Mouse (Mus musculus): ENCODE data around the gene Pou2af1.
A peak's percentile ranks its signal among the peaks of the same experiment; 100 is the strongest.

Gene Pou2af1

DNA sequence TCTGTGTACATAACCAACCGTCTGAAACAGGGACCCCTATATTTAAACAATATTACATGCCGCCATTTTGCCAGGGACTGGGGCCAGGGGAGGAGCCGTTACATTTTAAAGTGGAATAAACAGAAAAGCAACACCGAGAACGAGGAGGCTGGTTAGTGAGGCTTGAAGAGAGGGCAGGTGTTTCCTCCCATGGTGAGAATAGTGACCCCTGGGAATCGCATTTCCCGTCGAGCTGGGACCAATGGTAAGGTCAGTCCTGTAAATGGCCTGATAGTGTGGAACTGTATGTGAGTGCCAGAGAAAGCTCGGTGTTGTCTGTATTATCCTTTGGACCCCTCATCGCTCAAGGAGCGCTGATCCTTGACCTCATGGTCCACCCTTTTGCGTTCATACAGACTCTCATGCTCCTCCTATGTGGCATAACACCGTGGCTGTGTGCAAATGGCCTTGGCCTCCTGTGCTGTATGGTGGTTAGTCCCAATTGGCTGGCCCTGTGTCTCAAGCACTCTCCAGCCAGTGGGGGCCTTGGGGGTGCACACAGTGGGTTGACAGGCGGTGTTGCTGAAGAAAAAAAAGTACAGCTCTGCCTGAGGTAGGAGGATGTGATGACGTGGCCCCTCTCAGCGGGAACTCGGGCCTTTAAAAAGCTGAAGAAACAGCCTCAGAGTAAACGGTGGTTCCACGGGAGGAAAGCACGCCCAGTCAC, at the start of gene Pou2af1:
Gene Pou2af1 (plus strand): TSS at position 686 of the 706 bp plus-strand sequence.
- no peak for DNase-seq (ENCODE audit: low spot score in 2 of 2)

DNA sequence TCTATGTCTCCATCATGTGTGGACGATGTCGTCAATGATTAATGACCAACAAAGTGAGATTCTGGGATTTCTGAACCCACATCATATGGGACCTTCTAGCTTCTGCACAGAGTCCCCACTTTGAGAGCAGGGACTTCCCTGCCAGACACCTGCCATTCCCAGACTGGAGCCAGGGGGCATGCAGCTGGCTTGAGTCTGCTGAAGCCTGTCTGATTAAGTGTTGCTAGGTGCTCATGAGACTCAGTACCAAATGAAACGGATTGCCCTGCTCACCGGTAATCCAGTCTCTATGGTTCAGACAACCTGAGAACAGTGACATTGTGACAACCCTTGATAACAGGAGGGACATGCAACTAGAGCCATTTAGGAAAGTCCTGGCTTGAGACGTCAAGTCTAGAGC, 49.5 kb upstream of the Pou2af1 start:
- DNase-seq (ENCODE audit: low spot score in 2 of 2), result no peak

DNA sequence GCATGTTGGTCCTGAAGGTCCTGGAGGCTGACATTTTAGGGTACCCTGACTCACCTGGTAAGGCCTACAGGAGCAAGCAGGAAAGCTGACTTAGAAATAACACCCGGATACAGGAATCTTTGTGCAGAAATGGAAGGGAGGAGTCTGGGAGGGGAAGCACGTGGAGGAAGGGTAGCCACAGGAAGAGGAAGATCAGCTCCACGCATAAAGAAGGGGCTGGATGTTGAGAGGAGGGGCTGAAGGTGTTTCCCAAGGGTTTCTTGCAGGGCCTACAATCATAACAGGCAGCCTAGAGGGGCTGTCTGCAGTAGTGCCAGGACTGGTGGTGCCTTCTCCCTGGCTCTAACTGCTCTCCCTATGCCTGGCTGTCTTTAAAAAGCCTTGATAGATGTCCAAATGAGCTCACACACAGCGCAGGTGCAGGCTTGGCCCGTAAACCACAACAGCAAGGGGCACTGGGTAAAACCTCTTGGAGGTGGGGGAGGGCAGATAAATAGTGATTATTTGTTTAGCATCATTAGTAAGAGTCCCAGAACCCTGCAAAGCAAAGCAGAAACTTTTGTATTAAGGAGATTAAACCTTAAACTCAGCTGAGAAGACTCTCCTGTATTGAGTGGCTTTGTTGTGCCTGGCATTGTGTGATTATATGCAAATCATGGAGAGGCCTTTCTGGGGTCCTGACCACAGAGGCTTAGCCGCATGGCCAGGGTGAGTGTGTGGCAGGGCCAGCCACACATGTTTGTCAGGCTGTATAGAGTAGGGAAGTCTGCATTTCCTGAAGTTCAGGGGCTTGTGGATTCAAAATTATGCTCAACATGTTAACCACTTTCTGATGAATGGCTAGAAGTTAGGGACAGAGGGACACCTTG, 48.0 kb upstream of the Pou2af1 start, which contains the start of gene Gm32742:
Gene Gm32742 (minus strand): TSS at position 206 of the 869 bp plus-strand sequence.
- no peak for DNase-seq (ENCODE audit: low spot score in 2 of 2)

DNA sequence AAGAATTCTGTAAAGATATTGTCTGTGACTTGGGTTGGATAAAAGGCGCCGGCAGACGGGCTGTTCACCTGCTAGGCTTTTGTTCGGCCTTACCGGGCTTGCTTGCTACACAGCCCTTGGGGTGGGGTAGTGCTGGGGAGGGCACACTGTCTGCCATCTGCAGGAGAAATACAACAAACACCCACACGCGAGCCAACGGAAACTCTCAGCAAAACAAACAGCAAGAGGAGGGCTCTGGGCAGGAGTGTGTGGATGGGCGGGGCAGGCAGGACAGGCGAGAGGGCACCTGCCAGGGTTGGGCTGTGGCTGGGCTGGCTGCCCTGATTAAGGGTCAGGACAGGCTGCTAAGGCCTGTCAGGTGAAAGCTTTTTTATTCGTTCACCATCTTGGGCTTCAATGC, 45.6 kb upstream of the Pou2af1 start:
- DNase-seq (ENCODE audit: low spot score in 2 of 2), result no peak

DNA sequence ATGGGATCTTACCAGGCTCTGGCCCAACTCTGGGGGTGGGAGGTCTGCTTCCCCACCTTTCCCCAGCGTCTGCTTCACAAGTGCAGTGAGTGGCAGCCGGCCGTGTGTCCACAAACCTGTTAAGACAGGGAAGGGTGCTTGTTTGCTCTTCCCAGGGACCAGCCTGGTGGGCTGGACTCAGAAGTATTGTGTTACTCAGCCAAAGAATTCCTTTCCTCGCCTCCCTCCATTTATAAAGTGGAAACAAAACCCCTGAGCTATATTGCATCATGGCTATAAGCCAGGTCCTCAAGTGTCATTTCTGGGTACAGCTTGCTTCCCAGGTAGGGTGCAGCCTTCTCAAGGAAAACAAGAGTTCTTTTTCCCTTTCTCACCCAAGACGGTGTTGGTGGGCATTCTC, 44.8 kb upstream of the Pou2af1 start:
- no peak for DNase-seq (ENCODE audit: low spot score in 2 of 2)

DNA sequence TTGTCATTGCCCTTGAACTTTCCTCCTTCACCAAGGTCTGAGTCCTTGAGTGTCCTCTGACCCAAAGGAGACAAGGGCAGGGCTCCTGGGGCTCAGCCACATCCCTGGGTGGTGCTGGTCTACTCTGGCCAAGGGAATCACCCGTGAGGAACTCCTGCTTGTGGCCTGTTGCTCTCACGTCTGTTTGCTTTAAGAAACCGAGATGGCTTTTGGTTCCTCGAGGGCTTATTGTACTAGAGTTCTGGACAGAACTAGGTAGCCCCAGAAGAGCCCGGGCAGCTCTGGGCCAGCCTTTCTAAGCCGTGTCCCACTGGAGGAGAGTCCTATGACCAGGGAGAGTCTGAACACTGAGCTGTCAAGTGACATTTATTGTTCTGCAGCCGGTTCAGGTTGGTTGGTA, 44.4 kb upstream of the Pou2af1 start:
- DNase-seq (ENCODE audit: low spot score in 2 of 2), result no peak

DNA sequence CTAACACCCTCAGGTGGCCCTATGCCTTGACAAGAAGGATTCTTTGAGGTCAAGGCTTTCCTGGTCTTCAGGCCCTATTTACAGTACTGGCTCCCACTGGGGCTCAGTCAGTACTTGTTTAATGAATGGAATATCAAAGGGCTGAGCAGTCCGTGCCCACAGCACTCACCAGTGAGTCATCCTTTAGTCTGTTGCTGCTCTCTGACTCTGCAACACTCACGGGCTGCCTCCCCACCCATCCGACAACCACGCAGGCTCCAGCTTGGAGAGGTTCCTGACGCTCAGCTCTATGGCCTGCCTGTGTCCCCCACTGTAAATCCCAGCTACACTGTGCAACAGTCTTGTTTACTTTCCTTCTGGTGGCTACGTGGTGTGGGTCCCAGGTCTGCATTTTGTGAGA, 43.2 kb upstream of the Pou2af1 start:
- DNase-seq (ENCODE audit: low spot score in 2 of 2), result no peak

DNA sequence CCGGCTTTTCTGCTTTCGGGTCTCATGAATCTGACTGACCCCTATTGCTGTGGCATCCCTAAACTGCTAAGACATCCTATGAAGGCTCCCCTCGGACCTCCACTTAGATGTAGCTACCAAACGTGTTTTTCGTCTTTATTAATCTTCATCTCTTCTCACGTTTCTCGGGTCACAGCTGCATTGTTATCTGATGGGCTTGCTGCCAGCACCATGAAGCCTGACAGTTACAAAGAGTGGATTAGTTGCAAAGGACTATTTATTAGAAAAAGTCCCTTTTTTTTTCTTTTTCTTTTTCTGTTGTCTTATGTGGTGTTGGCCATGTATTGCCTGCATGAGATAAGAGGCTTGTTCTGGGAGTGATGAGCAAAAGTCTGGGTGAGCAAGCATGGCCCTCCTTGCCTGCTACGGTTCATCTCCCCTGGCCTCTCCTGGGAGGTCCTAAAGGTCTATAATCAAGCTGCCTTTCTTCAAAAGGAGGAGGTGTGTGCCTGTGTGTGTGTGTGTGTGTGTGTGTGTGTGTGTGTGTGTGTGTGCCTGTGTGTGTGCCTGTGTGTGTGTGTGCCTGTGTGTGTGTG, 38.5 kb upstream of the Pou2af1 start:
- DNase-seq (ENCODE audit: low spot score in 2 of 2), result no peak

DNA sequence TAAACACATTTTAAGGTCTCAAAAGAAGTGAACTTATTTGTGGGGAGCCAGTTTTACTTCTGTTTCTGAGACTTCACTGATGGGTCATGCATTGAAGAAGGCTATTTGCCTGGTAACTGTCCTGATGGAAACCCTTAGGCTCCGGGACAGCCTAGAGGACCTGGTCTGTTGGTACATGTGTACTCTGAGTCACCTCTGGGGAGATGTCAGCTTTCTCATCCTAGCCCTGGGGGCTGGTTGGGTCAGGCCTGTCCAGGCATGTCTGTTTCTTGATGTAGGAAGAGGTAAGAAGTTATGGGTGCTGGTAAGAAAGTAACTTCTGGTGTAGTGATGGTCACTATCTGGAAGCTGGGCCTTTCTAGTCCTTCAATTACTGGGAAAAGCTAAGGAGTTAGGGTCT, 37.8 kb upstream of the Pou2af1 start:
- no peak for DNase-seq (ENCODE audit: low spot score in 2 of 2)

DNA sequence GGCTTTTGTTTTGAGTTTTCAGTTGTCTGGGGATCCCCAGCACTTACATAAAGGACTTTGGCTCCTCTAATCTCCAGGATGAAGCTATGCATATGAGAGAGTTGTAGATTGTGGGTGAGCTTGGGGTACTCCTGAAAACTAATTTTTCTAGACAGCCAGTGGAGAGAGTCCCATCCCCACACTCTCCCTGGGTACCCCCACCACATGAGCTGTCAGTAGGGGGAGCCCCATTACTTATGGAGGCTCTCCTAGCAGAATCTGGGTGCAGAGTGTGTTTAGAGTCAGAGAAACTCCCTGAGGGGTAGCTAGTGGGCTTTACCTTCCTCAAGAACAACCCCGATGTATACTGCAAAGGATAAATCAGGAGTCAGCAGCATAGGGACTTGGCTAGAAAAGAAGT, 35.2 kb upstream of the Pou2af1 start:
- DNase-seq (ENCODE audit: low spot score in 2 of 2), result no peak

DNA sequence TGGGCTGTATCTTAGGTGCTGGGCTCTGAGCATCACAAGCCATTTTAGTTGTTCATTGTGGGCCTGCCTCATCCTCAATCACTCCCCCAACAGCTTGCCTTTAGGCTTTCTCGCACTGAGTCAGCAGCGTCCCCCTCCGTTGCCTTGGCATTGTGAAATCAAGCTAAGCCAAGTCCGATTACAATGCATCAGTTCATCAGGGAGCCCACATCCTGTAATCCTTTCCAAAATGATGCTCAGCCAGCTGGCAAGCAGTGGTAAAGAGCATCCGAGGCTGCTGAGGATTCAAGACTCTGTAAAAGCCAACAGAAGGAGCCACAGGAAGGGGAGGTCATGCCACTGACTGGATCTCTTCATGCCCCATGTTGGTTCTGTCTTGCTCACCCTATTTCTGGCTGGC, 32.9 kb upstream of the Pou2af1 start:
- DNase-seq (ENCODE audit: low spot score in 2 of 2), result peak; percentile 83 to 88

DNA sequence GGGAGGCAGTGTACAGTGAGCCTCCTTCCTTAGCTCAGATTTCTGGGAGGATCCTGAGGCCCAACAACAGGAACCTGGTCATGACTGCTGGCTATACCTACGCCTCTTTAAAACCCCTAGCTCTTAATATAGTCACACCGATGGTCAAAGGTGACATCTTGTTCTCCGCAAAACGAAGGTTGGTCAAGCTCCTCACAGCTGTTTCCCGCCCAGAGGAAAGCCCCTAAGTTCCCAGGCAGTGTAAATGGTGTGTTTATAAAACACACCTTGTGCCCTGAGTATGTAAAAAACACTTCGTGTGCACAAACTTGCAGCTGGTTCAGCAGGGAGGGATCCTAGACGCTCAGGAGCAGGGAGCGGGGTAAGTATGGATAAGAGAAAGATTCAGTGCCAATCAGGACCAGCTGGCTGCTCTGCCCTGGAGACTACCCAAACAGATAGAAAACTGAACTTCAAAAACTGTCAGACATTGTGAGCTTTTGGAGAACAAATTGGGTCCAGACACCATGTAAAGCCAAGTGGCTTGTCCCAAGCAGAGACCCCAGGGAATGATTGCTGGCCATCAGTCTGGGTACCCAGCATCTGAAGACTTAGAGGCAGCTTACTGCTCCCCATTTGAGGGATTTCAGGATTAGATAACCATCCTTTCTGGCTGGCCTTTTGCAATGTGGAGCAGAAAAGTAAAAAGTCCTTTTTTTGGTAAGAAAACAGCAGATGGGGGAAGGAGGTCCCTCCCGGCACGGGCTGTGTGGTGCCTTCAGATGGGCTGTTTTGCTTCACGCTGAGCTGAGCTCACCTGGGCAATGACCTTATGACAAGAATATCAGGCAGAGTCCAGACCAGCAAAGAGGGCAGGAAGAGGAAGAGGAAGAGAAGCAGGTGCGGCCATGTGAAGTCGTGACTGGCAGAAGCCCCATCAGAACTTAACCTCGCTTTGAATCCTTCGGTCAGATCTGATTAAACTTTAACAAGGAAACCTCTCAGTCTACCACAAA, 30.5 kb upstream of the Pou2af1 start:
- DNase-seq (ENCODE audit: low spot score in 2 of 2), result no peak

DNA sequence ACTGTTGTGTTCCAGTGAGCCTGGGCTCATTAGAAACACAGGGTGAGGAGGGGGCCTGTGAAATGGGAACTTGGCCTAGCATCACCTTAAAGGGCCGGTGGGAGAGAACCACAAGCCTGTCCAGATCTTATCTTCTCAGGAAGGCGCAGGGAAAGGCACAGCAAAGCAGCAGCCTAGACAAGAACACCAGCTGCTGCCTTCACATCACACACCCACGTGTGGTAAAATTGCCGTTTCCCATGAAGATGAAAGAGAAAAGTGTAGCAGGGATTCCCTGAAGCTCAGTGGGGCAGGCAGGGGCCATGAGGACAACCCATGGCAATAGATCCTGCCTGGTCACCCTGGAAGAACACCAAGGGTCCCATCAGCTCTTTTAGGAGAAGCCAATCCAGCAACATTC, 28.1 kb upstream of the Pou2af1 start:
- DNase-seq (ENCODE audit: low spot score in 2 of 2), result peak; percentile 43 to 59

DNA sequence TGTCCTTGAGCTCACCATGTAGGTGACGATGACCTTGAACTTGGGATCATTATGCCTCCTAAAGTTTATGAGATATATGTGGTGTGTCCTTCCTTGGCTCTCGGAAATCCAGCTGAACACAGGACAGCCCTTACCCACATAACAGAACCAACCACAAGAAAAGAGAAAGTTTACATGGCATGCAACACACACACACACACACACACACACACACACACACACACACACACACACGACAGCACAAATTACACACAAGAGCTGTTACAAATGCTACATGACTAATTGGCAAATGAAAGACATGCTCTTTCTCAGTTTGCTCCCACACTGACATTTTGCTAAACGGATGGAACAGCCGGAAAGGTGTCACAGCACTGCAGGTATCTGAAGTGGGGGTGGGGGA, 27.6 kb upstream of the Pou2af1 start:
- DNase-seq (ENCODE audit: low spot score in 2 of 2), result no peak

DNA sequence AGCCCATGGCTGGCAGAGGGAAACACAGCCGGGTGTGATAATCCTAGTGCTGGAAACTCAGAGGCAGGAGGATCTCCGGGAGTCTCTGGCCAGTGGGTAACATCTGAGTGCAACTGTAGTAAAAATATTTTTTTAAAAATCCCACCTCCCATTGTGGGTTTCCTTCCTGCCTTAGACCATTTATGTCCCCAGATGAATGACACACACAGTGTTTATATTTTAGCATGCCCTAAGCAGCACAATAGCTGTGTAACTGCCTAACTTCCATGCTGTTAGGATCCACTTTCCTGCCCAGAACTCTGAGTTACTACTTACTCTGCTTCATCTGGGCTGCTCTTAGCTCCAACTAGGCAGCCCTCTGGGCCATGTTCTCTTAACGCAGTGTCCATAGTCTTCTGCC, 22.9 kb upstream of the Pou2af1 start:
- no peak for DNase-seq (ENCODE audit: low spot score in 2 of 2)

DNA sequence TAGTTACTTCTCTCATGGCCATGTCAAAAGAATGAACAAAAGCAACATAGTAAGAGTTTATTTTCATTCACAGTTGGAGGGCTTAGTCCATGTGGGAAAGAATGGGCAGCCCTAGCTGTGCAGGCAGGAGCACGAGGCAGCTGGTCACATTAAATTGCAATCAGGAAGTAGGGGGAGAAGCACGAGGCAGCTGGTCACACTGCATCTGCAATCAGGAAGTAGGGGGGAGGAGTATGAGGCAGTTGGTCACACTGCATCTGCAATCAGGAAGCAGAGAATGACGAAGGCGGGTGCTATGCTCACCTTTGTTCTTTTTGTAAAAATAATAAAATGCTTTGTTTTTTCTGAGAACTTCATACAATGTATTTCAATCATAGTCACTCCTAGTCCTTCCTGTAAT, 18.7 kb upstream of the Pou2af1 start:
- no peak for DNase-seq (ENCODE audit: low spot score in 2 of 2)

DNA sequence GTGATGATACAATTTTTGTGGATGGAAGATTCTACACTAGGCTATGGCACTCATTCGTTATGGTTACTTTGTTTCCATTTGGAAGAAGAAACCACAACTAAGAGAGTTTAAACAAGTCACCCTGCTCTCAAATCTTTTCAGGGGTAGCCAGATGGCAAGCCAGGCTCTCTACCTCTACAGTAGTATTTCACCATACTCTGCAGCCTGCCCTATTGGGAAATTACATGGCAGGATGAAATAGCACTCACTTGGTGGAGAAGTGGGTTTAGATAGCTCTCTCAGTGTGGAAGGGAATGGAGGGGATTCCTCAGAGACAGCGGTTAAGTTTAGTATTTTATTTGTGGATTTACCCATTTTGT, 4.6 kb upstream of the Pou2af1 start:
- no peak for DNase-seq (ENCODE audit: low spot score in 2 of 2)

DNA sequence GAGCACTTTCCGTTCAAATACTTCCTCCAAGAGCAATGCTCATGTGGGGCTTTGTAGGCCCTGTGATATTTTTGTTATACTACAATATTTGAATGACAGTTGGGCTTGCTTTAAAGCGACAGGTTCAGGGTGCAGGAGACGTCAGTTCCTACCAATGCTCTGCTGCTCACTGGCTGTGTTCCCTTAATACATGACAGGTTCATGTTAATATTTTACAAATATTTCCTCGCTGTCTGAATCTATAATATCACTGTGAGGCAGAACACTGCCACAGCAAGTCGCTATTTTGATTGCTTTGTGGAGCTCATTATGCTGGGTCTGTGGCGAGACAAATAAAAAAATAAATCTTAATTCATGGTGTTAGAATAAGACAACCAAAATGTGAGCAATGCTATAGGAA, 2.3 kb upstream of the Pou2af1 start:
- DNase-seq (ENCODE audit: low spot score in 2 of 2), result no peak

DNA sequence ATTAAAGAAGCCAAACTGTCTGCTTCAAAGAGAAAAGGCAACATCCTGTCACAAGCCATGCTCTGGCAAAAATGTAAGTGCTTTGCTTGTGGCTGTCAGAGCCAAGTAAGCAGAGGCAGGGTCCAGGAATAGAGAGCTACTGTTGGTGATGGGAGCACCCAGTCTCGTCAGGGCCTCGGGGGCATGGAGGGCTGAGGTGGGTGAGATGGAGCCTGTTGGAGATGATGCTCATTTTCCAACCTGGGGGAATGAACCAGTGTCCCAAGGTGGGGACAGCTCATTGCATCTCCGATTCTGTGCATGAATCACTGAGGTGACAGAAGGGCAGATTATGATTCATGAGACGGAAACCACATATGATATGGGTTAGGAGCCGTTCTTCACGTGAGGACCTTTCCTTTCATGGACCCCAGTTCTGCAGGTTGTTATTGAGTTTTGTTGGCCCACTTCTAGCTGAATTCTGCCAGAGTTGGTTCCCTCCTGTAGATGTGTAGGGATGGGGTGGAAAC, 275 bp downstream of the Pou2af1 start:
- no peak for DNase-seq (ENCODE audit: low spot score in 2 of 2)

DNA sequence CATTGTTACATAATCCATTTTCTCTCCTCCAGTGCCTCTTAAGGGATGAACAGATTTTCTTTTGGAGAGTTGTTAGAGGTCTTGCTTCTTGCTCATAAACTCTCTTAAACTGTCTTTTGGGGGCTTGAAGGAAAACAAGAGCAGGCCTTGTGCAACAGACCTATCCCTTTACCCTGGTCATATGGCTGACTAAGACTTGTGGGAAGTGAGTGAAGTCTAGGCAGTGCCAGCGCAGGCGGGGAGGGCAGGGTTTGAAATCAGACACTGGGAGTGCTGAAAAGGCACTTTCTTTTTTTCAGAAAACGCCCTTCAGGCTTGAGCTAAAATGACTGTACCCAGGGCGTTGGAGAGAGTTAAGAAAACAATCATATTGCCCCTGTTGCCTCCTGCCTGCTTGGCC, 1.8 kb downstream of the Pou2af1 start:
- no peak for DNase-seq (ENCODE audit: low spot score in 2 of 2)

DNA sequence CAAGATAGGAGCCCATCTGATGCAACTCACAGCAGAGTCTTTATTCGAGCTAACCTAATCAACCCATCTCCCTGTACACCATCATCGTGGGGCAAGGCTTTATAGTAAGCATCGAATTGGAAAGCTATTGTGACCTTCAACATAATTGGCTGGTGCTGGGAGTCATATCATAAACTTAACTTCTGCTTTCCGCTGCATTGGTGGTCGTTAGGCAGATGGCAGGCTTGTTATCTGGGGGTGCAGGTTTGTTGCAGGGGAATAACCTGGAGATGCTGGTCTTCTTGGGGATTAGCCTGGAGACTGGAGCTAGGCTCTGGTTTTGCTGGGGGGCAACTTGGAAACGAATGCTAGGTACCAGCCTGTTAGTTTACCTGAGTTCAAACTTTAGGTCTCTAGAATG, 2.4 kb downstream of the Pou2af1 start:
- DNase-seq (ENCODE audit: low spot score in 2 of 2), result no peak

All from right cerebral cortex, postnatal 10 days (tissue).